8 mouse cellular contexts compared by ENCODE assay signal in genomic region chr6:134220209-134220777, GRCm38 (mm10).
A peak's percentile ranks its signal among the peaks of the same experiment; 100 is the strongest.
DNase-seq lines count a peak whose midpoint lies in the region; ATAC-seq lines count a peak whose summit lies in the region.

No protein-coding gene starts in this region.

- intact Hi-C loops in heart, postnatal 36 days (cut with DNase I): no loop called here

- peak; percentile 34; the same call in 1 of the 2 replicates for ATAC-seq in hindbrain, embryonic 16.5 days
- ATAC-seq in hindbrain, embryonic 11.5 days (ENCODE audit: low FRiP score): no peak
- peak; percentile 59 for ATAC-seq in CD4-positive, CD25-positive, alpha-beta regulatory T cell, adult 4 months

- no peaks in the 10 kb centered on the region for H3K9me3 ChIP-seq in hindbrain, embryonic 16.5 days (ENCODE audit: control insufficient read depth, low read length)
- no peaks in the 10 kb centered on the region for H3K9me3 ChIP-seq in hindbrain, embryonic 11.5 days (ENCODE audit: control insufficient read depth, low read length)
- H3K9me3 ChIP-seq in megakaryocyte, embryonic 14.5 days: no peaks in the 10 kb centered on the region

- H3K4me2 ChIP-seq in hindbrain, embryonic 16.5 days (ENCODE audit: low read length): no peak overlapping the region
- H3K4me2 ChIP-seq in hindbrain, embryonic 11.5 days (replicated peaks; ENCODE audit: low read depth, low read length): no peak overlapping the region

- no peak overlapping the region for H3K4me3 ChIP-seq in hindbrain, embryonic 16.5 days (ENCODE audit: low read length)
- H3K4me3 ChIP-seq in hindbrain, embryonic 11.5 days (ENCODE audit: low read depth, low read length): no peak overlapping the region
- peak overlapping the region; percentile 75 for H3K4me3 ChIP-seq in megakaryocyte, embryonic 14.5 days (replicated peaks)

- DNase-seq in hindbrain, embryonic 11.5 days (ENCODE audit: low spot score): no peak
- DNase-seq in induced T-regulatory cell, adult 2 months (ENCODE audit: low read depth): peak; percentile 65
- DNase-seq in heart, postnatal 36 days: no peak
- DNase-seq in embryo, embryonic 10 days (ENCODE audit: low spot score): no peak
- DNase-seq in cerebellum, adult 11-12 months: no peak

- peaks cover 11% of the 10 kb centered on the region for H3K4me1 ChIP-seq in hindbrain, embryonic 16.5 days (ENCODE audit: control insufficient read depth, insufficient read depth, low read depth, low read length)
- H3K4me1 ChIP-seq in hindbrain, embryonic 11.5 days (replicated peaks; ENCODE audit: control insufficient read depth, insufficient read depth, low read length): no peaks in the 10 kb centered on the region
- H3K4me1 ChIP-seq in megakaryocyte, embryonic 14.5 days: peaks cover 88% of the 10 kb centered on the region

- 62% methylated on average over 13 of the region's 13 CpGs for WGBS in hindbrain, embryonic 16.5 days
- WGBS in hindbrain, embryonic 11.5 days: 84% methylated on average over 13 of the region's 13 CpGs

- H3K27me3 ChIP-seq in hindbrain, embryonic 16.5 days (replicated peaks; ENCODE audit: control insufficient read depth, insufficient read depth, low read length): no peaks in the 10 kb centered on the region
- no peaks in the 10 kb centered on the region for H3K27me3 ChIP-seq in hindbrain, embryonic 11.5 days (ENCODE audit: control insufficient read depth, insufficient read depth, low read length)
- H3K27me3 ChIP-seq in megakaryocyte, embryonic 14.5 days (replicated peaks): no peaks in the 10 kb centered on the region

- H3K36me3 ChIP-seq in hindbrain, embryonic 16.5 days (ENCODE audit: control insufficient read depth, insufficient read depth, low read length): no peaks in the 10 kb centered on the region
- H3K36me3 ChIP-seq in hindbrain, embryonic 11.5 days (ENCODE audit: control insufficient read depth, insufficient read depth, low read length): no peaks in the 10 kb centered on the region
- H3K36me3 ChIP-seq in megakaryocyte, embryonic 14.5 days (replicated peaks; ENCODE audit: low read length): peaks cover 97% of the 10 kb centered on the region

- no peak overlapping the region for H3K9ac ChIP-seq in hindbrain, embryonic 16.5 days (ENCODE audit: low read depth, low read length)
- no peak overlapping the region for H3K9ac ChIP-seq in hindbrain, embryonic 11.5 days (ENCODE audit: low read depth, low read length)

- H3K27ac ChIP-seq in hindbrain, embryonic 16.5 days (ENCODE audit: low read depth, low read length): no peak overlapping the region
- H3K27ac ChIP-seq in hindbrain, embryonic 11.5 days (ENCODE audit: low read depth, low read length): no peak overlapping the region
